Mouse (Mus musculus) spleen, postnatal 4 days (tissue): Measurements from ENCODE around the gene Clec16a.

Source experiments
- DNase-seq, 2 experiments: peaks; one replicate each; pipeline ENCODE4 v3.0.0; 2022; ENCODE audit warnings: low spot score in 2 of 2

Clec16a gene

GRCm38 (mm10) chr16:10581234-10581898 lies 36.2 kb downstream of the Clec16a start:
- DNase-seq = no peak

GRCm38 (mm10) chr16:10585165-10585564 lies 40.0 kb downstream of the Clec16a start:
- no peak for DNase-seq

GRCm38 (mm10) chr16:10586546-10586945 lies 41.4 kb downstream of the Clec16a start:
- DNase-seq = no peak

- no peak for DNase-seq
Measured at GRCm38 (mm10) chr16:10599888-10600740, 55.0 kb downstream of the Clec16a start.

- DNase-seq = no peak
Measured at GRCm38 (mm10) chr16:10607802-10608201, 62.7 kb downstream of the Clec16a start.

GRCm38 (mm10) chr16:10609921-10610320 lies 64.8 kb downstream of the Clec16a start:
- no peak for DNase-seq

- no peak for DNase-seq
Measured at GRCm38 (mm10) chr16:10610801-10611200, 65.7 kb downstream of the Clec16a start.

- DNase-seq = no peak
Measured at GRCm38 (mm10) chr16:10611306-10611705, 66.2 kb downstream of the Clec16a start.

- DNase-seq = no peak
Measured at GRCm38 (mm10) chr16:10613996-10614395, 68.9 kb downstream of the Clec16a start.

- no peak for DNase-seq
Measured at GRCm38 (mm10) chr16:10620961-10621614, 75.9 kb downstream of the Clec16a start.

GRCm38 (mm10) chr16:10621710-10622109 lies 76.6 kb downstream of the Clec16a start:
- no peak for DNase-seq

- DNase-seq = no peak
Measured at GRCm38 (mm10) chr16:10626116-10626515, 81.0 kb downstream of the Clec16a start.

GRCm38 (mm10) chr16:10627136-10627668 lies 82.1 kb downstream of the Clec16a start:
- no peak for DNase-seq

GRCm38 (mm10) chr16:10628030-10628555 lies 83.0 kb downstream of the Clec16a start:
- DNase-seq = no peak

GRCm38 (mm10) chr16:10628960-10629359 lies 83.8 kb downstream of the Clec16a start:
- DNase-seq = no peak

- no peak for DNase-seq
Measured at GRCm38 (mm10) chr16:10629361-10629760, 84.2 kb downstream of the Clec16a start.

GRCm38 (mm10) chr16:10634940-10635339 lies 89.8 kb downstream of the Clec16a start:
- no peak for DNase-seq

GRCm38 (mm10) chr16:10637898-10638297 lies 92.8 kb downstream of the Clec16a start:
- no peak for DNase-seq

- no peak for DNase-seq
Measured at GRCm38 (mm10) chr16:10639111-10639889, 94.2 kb downstream of the Clec16a start.

- peak; percentile 72 to 90 for DNase-seq
Measured at GRCm38 (mm10) chr16:10640041-10640440, 94.9 kb downstream of the Clec16a start.

GRCm38 (mm10) chr16:10641146-10641545 lies 96.0 kb downstream of the Clec16a start:
- DNase-seq = no peak
